Mouse (Mus musculus): ENCODE results near the gene Radil. TPM values are rescaled to one million over a fixed set of nuclear protein-coding genes. Genes with fewer than 3 reads are reported as not detected.

The Radil gene
- polyA plus RNA-seq, 1 experiment from 2014 or later = 0.42 TPM

GRCm38 (mm10) chr5:142450846-142451245 lies 100.1 kb downstream of the Radil start:
- TF ChIP-seq CTCF (IDR thresholded peaks at IDR 0.05) = no peak
- ChIA-PET POLR2A (interaction anchor here (0.9 to 1.1 kb wide), 2 partner anchors 11 to 83 kb away, joined by 3 to 4 read pairs; no protein-coding TSS in a partner anchor), CTCF (interaction anchor here (1.5 kb wide), 1 partner anchor 49 kb away, joined by 3 read pairs; no protein-coding TSS in a partner anchor)
- in situ Hi-C loops (cut with MboI; ENCODE audit: low pct_unique_long_range_greater_than_20kb) = no loop called here
- H3K27me3 ChIP-seq = no peaks in the 10 kb centered on the region
- ATAC-seq = no peak
- no peak for DNase-seq (ENCODE audit: low read depth, low spot score)

GRCm38 (mm10) chr5:142448623-142449022 lies 102.3 kb downstream of the Radil start:
- DNase-seq (ENCODE audit: low read depth, low spot score) = no peak
- CTCF ChIA-PET = interaction anchor here (0.7 to 3.8 kb wide), 12 partner anchors 11 to 651 kb away, joined by 3 to 17 read pairs (median 4); partner anchors contain the start of genes Ap5z1 and Foxk1
- no peaks in the 10 kb centered on the region for H3K27me3 ChIP-seq
- no peak for ATAC-seq
- POLR2A ChIA-PET = interaction anchor here (1.1 kb wide), 1 partner anchor 48 kb away, joined by 3 read pairs; no protein-coding TSS in a partner anchor
- no peak for TF ChIP-seq CTCF (IDR thresholded peaks at IDR 0.05)
- in situ Hi-C loops (cut with MboI; ENCODE audit: low pct_unique_long_range_greater_than_20kb) = no loop called here

DNA sequence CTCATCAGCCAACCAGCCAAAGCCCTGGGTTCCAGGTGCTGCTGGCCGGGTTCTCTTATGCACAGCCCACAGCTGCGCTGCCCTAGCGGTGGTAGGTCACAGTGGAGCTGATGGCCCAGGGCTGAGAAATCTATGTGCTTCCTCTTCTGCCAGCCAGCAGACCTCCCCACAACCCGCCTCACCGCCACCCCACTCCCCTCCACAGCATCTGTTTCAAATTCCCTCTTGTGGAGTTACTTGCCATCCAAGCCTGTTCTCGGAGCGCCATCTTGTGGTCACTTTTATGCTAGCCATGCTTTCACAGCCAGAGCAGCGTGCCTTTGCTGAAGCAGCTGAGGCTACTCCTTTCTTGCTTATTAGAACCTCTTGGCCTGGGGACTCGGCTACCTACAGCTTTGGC lies 102.8 kb downstream of the Radil start:
- H3K27me3 ChIP-seq = no peaks in the 10 kb centered on the region
- ChIA-PET CTCF (interaction anchor here (0.7 to 3.8 kb wide), 13 partner anchors 12 to 651 kb away, joined by 3 to 17 read pairs (median 4); partner anchors contain the start of genes Ap5z1 and Foxk1), POLR2A (interaction anchor here (0.6 to 1.1 kb wide), 2 partner anchors 47 to 139 kb away, joined by 3 to 8 read pairs; no protein-coding TSS in a partner anchor)
- in situ Hi-C loops (cut with MboI; ENCODE audit: low pct_unique_long_range_greater_than_20kb) = no loop called here
- TF ChIP-seq CTCF (IDR thresholded peaks at IDR 0.05) = no peak
- DNase-seq (ENCODE audit: low read depth, low spot score) (peak; percentile 47), ATAC-seq (peak; percentile 12)

- ChIA-PET POLR2A (interaction anchor here (0.5 kb wide), 1 partner anchor 18 kb away, joined by 3 read pairs; the partner anchor contains the start of gene Ap5z1), CTCF (interaction anchor here (1.4 to 3.8 kb wide), 2 partner anchors 17 to 32 kb away, joined by 4 to 16 read pairs; partner anchors contain the start of gene Ap5z1)
- no peaks in the 10 kb centered on the region for H3K27me3 ChIP-seq
- DNase-seq (ENCODE audit: low read depth, low spot score) (no peak), ATAC-seq (no peak)
- in situ Hi-C loops (cut with MboI; ENCODE audit: low pct_unique_long_range_greater_than_20kb) = no loop called here
- TF ChIP-seq CTCF (IDR thresholded peaks at IDR 0.05) = no peak
Observed at GRCm38 (mm10) chr5:142445709-142446108, 105.2 kb downstream of the Radil start.

DNA sequence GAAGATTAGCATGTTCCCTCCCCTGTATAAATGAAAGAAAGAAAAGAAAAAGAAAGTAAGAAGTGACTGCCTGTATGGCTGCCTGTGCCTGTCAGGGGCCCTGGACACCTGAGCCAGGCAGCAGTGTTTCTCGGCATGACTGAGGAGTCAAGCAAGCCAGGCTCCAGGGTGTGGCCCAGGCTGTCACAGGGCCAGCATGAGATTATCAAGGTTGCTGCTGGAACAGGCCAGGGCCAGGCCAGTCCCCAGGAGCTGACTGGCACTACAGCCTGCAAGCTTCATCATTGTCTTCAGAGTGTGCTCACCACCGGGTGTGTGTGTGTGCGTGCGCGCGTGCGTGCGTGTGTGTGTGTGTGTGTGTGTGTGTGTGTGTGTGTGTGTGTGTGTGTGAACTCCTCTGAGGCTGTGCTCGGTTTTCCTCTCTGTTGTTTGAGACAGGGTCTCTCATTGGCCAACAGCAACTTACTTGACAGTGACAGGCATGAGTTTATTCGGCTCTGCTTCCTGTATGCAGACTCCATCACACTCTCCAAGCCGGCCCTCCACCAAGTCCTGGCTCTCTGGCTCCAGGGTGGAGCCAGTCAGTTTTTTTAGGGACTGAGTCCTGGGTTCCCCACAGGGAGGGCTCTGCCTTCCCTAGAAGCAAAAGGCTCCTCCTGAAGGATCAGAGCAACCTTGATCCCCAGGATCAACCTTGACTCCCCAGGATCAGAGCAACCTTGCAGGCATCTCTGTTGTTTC lies 105.9 kb downstream of the Radil start:
- DNase-seq (ENCODE audit: low read depth, low spot score) (no peak), ATAC-seq (no peak)
- CTCF ChIA-PET = interaction anchor here (1.4 kb wide), 1 partner anchor 31 kb away, joined by 4 read pairs; no protein-coding TSS in a partner anchor
- in situ Hi-C loops (cut with MboI; ENCODE audit: low pct_unique_long_range_greater_than_20kb) = loop anchor here (5.0 kb wide), 2 partner anchors 38 to 78 kb away; no protein-coding TSS in a partner anchor
- POLR2A ChIA-PET = interaction anchor here (0.5 to 1.2 kb wide), 2 partner anchors 19 to 44 kb away, joined by 3 to 4 read pairs; partner anchors contain the start of genes Ap5z1 and Foxk1
- H3K27me3 ChIP-seq = no peaks in the 10 kb centered on the region
- no peak for TF ChIP-seq CTCF (IDR thresholded peaks at IDR 0.05)

- no peak for TF ChIP-seq CTCF (IDR thresholded peaks at IDR 0.05)
- in situ Hi-C loops (cut with MboI; ENCODE audit: low pct_unique_long_range_greater_than_20kb) = loop anchor here (5.0 kb wide), 2 partner anchors 37 to 77 kb away; no protein-coding TSS in a partner anchor
- no peaks in the 10 kb centered on the region for H3K27me3 ChIP-seq
- DNase-seq (ENCODE audit: low read depth, low spot score) (no peak), ATAC-seq (no peak)
- CTCF ChIA-PET = no interaction called here
- POLR2A ChIA-PET = no interaction called here
Observed at GRCm38 (mm10) chr5:142443994-142444393, 106.9 kb downstream of the Radil start.

GRCm38 (mm10) chr5:142443514-142443913 lies 107.4 kb downstream of the Radil start:
- in situ Hi-C loops (cut with MboI; ENCODE audit: low pct_unique_long_range_greater_than_20kb) = loop anchor here (5.0 kb wide), 2 partner anchors 36 to 76 kb away; no protein-coding TSS in a partner anchor
- no peaks in the 10 kb centered on the region for H3K27me3 ChIP-seq
- no peak for DNase-seq (ENCODE audit: low read depth, low spot score)
- TF ChIP-seq CTCF (IDR thresholded peaks at IDR 0.05) = no peak
- POLR2A ChIA-PET = no interaction called here
- ATAC-seq = no peak
- CTCF ChIA-PET = no interaction called here

GRCm38 (mm10) chr5:142442045-142442440 lies 108.9 kb downstream of the Radil start:
- CTCF ChIA-PET = interaction anchor here (0.9 kb wide), 1 partner anchor 41 kb away, joined by 3 read pairs; no protein-coding TSS in a partner anchor
- POLR2A ChIA-PET = interaction anchor here (1.3 to 2.5 kb wide), 2 partner anchors 16 to 40 kb away, joined by 5 to 14 read pairs; partner anchors contain the start of gene Foxk1
- ATAC-seq (no peak), DNase-seq (ENCODE audit: low read depth, low spot score) (no peak)
- TF ChIP-seq CTCF (IDR thresholded peaks at IDR 0.05) = no peak
- in situ Hi-C loops (cut with MboI; ENCODE audit: low pct_unique_long_range_greater_than_20kb) = loop anchor here (5.0 kb wide), 2 partner anchors 35 to 75 kb away; no protein-coding TSS in a partner anchor
- H3K27me3 ChIP-seq = no peaks in the 10 kb centered on the region

GRCm38 (mm10) chr5:142441332-142442044 lies 109.4 kb downstream of the Radil start:
- no peaks in the 10 kb centered on the region for H3K27me3 ChIP-seq
- CTCF ChIA-PET = interaction anchor here (1.2 to 2.5 kb wide), 5 partner anchors 16 to 77 kb away, joined by 3 to 8 read pairs (median 4); partner anchors contain the start of gene Foxk1
- ATAC-seq (peak; percentile 1), DNase-seq (ENCODE audit: low read depth, low spot score) (peak; percentile 54)
- TF ChIP-seq CTCF (IDR thresholded peaks at IDR 0.05) = no peak
- in situ Hi-C loops (cut with MboI; ENCODE audit: low pct_unique_long_range_greater_than_20kb) = loop anchor here (5.0 kb wide), 2 partner anchors 34 to 74 kb away; no protein-coding TSS in a partner anchor
- POLR2A ChIA-PET = interaction anchor here (0.8 to 2.5 kb wide), 5 partner anchors 17 to 109 kb away, joined by 3 to 14 read pairs (median 3); partner anchors contain the start of genes Foxk1 and Radil
